Mouse (Mus musculus) forebrain, embryonic 16.5 days (tissue): ENCODE data around the gene Ccnl1. TPM values are rescaled to one million over a fixed set of nuclear protein-coding genes. Genes with fewer than 3 reads are reported as not detected.

Source experiments
- ATAC-seq: fragments of 200-750 bp; cut with Nextera tagmentation; 2 replicates; pipeline ENCODE4 v1.8.0; 2017; ENCODE audit warnings: mild to moderate bottlenecking, moderate library complexity
- H3K27ac ChIP-seq: fragments of 300-500 bp; sonication (generic); 2 replicates; pipeline ENCODE4 v1.5.1; 2014; ENCODE audit warnings: low read length, control low read depth
- H3K27me3 ChIP-seq: fragments of 300-500 bp; sonication (generic); replicated peaks from 2 replicates; pipeline ENCODE4 v1.6.1; 2014; ENCODE audit warnings: low read length; ENCODE audit not compliant: control insufficient read depth, insufficient read depth
- H3K36me3 ChIP-seq: fragments of 300-500 bp; sonication (generic); 2 replicates; pipeline ENCODE4 v1.6.1; 2014; ENCODE audit not compliant: control insufficient read depth, insufficient read depth
- H3K4me1 ChIP-seq: fragments of 300-500 bp; sonication (generic); replicated peaks from 2 replicates; pipeline ENCODE4 v1.6.1; 2014; ENCODE audit warnings: low read length; ENCODE audit not compliant: control insufficient read depth, insufficient read depth
- H3K4me2 ChIP-seq: fragments of 300-500 bp; sonication (generic); 2 replicates; pipeline ENCODE4 v1.6.1; 2014; ENCODE audit warnings: mild to moderate bottlenecking, low read length, control low read depth
- H3K4me3 ChIP-seq: fragments of 300-500 bp; sonication (generic); replicated peaks from 2 replicates; pipeline ENCODE4 v1.5.1; 2014; ENCODE audit warnings: mild to moderate bottlenecking, low read length, control low read depth
- H3K9ac ChIP-seq: fragments of 300-500 bp; sonication (generic); replicated peaks from 2 replicates; pipeline ENCODE4 v1.6.1; 2014; ENCODE audit warnings: low read depth, low read length, control low read depth
- H3K9me3 ChIP-seq: fragments of 300-500 bp; sonication (generic); 2 replicates; pipeline ENCODE4 v1.6.1; 2016; ENCODE audit warnings: low read length; ENCODE audit not compliant: control insufficient read depth
- WGBS: fragments of 180-500 bp; shearing (Covaris S2); extraction: QIAGEN DNeasy Blood & Tissue Kit; methylation state at CpG from one replicate; pipeline ENCODE4 v1.1.7; 2014; 5-methylcytosine and 5-hydroxymethylcytosine counted together
- polyA plus RNA-seq: library from polyadenylated mRNA; unstranded; fragments of >200 nt; fragmentation: Nextera tagmentation; extraction: Ambion mirVana; gene quantifications from 2 replicates; pipeline ENCODE4 v1.2.1, GENCODE M21; 2015

Ccnl1 gene
- polyA plus RNA-seq, 1 experiment from 2014 or later = 78.0 TPM

- Histone ChIP-seq H3K36me3 (no peaks in the 10 kb centered on the region), H3K9ac (no peak overlapping the region), H3K27me3 (no peaks in the 10 kb centered on the region), H3K4me3 (no peak overlapping the region), H3K9me3 (no peaks in the 10 kb centered on the region), H3K4me2 (no peak overlapping the region), H3K4me1 (no peaks in the 10 kb centered on the region), H3K27ac (no peak overlapping the region)
- WGBS = 98% methylated on average over 2 of the region's 2 CpGs
- no peak for ATAC-seq
Measured at GRCm38 (mm10) chr3:65919016-65919415, 39.0 kb downstream of the Ccnl1 start.

- Histone ChIP-seq H3K4me1 (no peaks in the 10 kb centered on the region), H3K4me2 (no peak overlapping the region), H3K9me3 (no peaks in the 10 kb centered on the region), H3K4me3 (no peak overlapping the region), H3K27me3 (no peaks in the 10 kb centered on the region), H3K36me3 (no peaks in the 10 kb centered on the region), H3K27ac (no peak overlapping the region), H3K9ac (no peak overlapping the region)
- 71% methylated on average over 4 of the region's 4 CpGs for WGBS
- no peak for ATAC-seq
Measured at GRCm38 (mm10) chr3:65912928-65913327, 45.1 kb downstream of the Ccnl1 start.

DNA sequence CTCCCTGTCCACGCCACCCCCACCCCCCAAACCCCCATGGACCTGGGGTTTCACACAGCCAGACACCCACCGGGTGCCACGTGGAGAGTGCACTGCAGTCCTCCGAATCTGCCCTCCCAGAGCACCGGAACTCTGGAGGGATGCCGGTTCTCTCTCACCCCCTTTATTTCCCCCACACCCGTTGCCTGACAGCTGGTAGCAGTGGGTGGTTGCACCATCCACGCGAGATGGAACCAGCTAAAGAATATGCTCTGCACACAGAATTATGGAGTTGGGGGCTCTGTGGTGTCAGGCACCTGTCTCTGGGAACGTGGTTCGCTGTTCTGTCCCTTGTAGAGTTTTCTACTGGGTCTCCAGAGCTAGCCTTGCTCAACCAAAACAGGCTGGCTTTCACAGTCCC lies 45.8 kb downstream of the Ccnl1 start:
- H3K4me2 ChIP-seq = no peak overlapping the region
- WGBS = 75% methylated on average over 11 of the region's 11 CpGs
- no peak for ATAC-seq

GRCm38 (mm10) chr3:65911265-65911664 lies 46.8 kb downstream of the Ccnl1 start:
- no peak overlapping the region for H3K4me2 ChIP-seq
- ATAC-seq = no peak
- no peak overlapping the region for H3K4me3 ChIP-seq
- H3K9me3 ChIP-seq = no peaks in the 10 kb centered on the region
- no peaks in the 10 kb centered on the region for H3K36me3 ChIP-seq
- 85% methylated on average over 3 of the region's 3 CpGs for WGBS
- no peak overlapping the region for H3K9ac ChIP-seq
- no peak overlapping the region for H3K27ac ChIP-seq
- no peaks in the 10 kb centered on the region for H3K27me3 ChIP-seq
- no peaks in the 10 kb centered on the region for H3K4me1 ChIP-seq

More for the DNA sequence above, 45.8 kb downstream of the Ccnl1 start:
- no peaks in the 10 kb centered on the region for H3K9me3 ChIP-seq
- no peaks in the 10 kb centered on the region for H3K27me3 ChIP-seq
- H3K9ac ChIP-seq = no peak overlapping the region
- H3K27ac ChIP-seq = no peak overlapping the region
- H3K4me3 ChIP-seq = no peak overlapping the region
- H3K36me3 ChIP-seq = no peaks in the 10 kb centered on the region
- no peaks in the 10 kb centered on the region for H3K4me1 ChIP-seq

DNA sequence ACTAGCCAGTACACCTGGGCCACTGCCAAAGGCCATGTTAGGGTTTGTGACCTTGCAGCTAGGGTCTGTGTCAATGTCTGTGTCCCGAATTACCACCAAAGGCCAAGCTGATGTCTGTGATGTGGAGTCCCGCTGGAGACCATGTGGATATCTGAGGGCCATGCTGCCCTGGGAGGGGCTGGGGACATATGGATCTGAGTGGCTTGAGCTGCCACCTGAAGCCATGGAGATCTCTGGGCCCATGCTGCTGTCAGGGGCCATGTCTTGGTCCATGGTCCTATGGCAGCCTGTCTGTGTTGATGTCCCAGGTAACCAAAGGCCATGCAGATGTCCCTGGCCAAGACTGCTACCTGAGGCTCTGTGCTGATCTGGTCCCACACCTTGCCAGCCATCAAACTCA lies 48.6 kb downstream of the Ccnl1 start:
- no peak for ATAC-seq

GRCm38 (mm10) chr3:65907536-65907935 lies 50.5 kb downstream of the Ccnl1 start:
- Histone ChIP-seq H3K4me3 (no peak overlapping the region), H3K36me3 (no peaks in the 10 kb centered on the region), H3K4me2 (no peak overlapping the region), H3K27ac (no peak overlapping the region), H3K4me1 (no peaks in the 10 kb centered on the region), H3K9me3 (no peaks in the 10 kb centered on the region), H3K27me3 (no peaks in the 10 kb centered on the region), H3K9ac (no peak overlapping the region)
- WGBS = 96% methylated on average over 4 of the region's 4 CpGs
- no peak for ATAC-seq

More for the DNA sequence above, 48.6 kb downstream of the Ccnl1 start:
- no peaks in the 10 kb centered on the region for H3K9me3 ChIP-seq
- no peaks in the 10 kb centered on the region for H3K4me1 ChIP-seq
- no peak overlapping the region for H3K4me2 ChIP-seq
- no peaks in the 10 kb centered on the region for H3K27me3 ChIP-seq
- no peak overlapping the region for H3K4me3 ChIP-seq
- WGBS = 78% methylated on average over 2 of the region's 2 CpGs
- H3K27ac ChIP-seq = no peak overlapping the region
- H3K9ac ChIP-seq = no peak overlapping the region
- no peaks in the 10 kb centered on the region for H3K36me3 ChIP-seq

DNA sequence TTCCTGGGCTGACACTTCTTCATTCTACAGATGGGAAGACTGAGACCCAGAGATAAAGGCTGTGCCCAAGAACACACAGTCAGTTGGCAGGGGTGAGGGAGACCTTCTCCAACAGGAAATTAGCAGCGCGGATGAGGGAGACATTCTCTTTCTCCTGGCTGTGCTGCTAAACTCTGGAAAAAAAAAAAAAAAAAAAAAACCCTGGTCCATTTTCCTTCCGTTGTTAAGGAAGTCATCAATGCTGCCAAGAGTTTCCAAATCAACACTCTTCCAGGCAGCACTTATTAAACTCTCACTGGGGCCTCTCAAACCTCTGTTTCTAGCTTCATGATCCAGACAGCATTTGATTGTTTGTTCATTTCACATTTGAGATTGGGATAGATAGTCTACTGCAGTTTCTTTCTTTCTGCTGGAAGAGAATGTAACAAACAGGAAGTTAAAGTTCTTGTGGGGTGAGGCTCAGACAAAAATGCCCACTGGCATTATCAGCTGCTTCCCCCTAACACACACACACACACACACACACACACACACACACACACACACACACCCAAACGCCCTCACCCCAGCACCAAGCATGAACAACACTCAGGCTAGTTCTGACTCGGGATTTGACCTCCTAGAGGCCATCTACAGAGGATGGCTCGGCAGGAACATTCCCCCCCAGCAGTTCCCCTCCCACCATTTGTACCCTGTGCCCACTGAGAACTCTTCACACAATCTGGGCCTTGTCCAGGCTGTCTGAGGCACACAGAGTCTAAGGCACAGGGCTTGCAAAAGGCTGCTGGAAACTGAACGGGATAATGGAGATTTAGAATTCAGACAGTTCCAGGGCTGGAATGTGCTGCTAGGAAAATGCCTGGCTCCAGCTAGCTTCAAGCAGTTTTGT lies 52.5 kb downstream of the Ccnl1 start:
- H3K9ac ChIP-seq = no peak overlapping the region
- H3K9me3 ChIP-seq = no peaks in the 10 kb centered on the region
- no peaks in the 10 kb centered on the region for H3K27me3 ChIP-seq
- no peaks in the 10 kb centered on the region for H3K4me1 ChIP-seq
- 45% methylated on average over 7 of the region's 7 CpGs for WGBS
- H3K4me2 ChIP-seq = no peak overlapping the region
- no peak overlapping the region for H3K4me3 ChIP-seq
- no peaks in the 10 kb centered on the region for H3K36me3 ChIP-seq
- 0 out of 2 replicates have a peak, but pooled peaks have one; percentile 54 for ATAC-seq
- H3K27ac ChIP-seq = no peak overlapping the region

DNA sequence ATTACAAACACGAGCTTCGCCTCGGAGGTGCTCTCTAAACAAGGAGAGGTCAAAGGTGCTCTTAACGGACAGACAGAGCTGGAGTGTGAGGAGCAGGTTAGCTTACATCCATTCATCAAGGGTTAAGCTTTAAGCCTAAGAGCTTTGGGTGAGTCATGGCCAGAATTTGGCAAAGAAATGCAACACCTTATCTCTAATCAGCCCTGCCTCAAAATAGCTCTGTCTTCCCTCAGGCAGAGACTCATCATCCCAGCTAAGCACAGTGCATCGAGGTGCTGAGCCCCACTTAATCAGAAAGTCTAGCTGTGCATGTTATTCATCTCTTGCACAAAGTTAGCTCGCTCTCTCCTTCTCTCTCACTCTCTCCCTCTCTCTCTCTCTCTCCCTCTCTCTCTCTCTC lies 53.3 kb downstream of the Ccnl1 start:
- Histone ChIP-seq H3K27me3 (no peaks in the 10 kb centered on the region), H3K36me3 (no peaks in the 10 kb centered on the region), H3K4me2 (no peak overlapping the region), H3K4me3 (no peak overlapping the region), H3K27ac (no peak overlapping the region), H3K4me1 (no peaks in the 10 kb centered on the region), H3K9me3 (no peaks in the 10 kb centered on the region), H3K9ac (no peak overlapping the region)
- no peak for ATAC-seq
- WGBS = 30% methylated on average over 6 of the region's 6 CpGs

DNA sequence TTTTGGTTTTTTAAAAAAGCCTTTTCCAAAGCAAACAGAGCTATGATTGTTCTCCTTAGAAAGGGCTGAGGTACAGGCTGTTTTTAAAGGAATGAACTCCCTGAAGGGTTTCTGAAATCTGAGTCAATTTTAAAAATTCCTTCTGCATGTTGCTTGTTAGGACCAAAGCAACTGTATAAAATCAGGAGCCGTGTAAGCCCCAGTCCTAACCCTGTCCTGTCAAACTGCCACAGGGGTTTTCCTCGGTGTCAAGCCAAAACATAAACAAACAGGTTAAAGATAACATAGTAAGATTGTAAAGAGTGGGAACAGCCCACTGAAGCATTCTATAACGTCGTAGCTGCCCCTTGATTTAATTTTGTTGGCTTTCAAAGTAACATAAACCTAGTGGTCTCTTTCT lies 53.9 kb downstream of the Ccnl1 start:
- Histone ChIP-seq H3K36me3 (no peaks in the 10 kb centered on the region), H3K4me3 (no peak overlapping the region), H3K9ac (no peak overlapping the region), H3K27ac (no peak overlapping the region), H3K9me3 (no peaks in the 10 kb centered on the region), H3K4me1 (no peaks in the 10 kb centered on the region), H3K4me2 (no peak overlapping the region), H3K27me3 (no peaks in the 10 kb centered on the region)
- WGBS = 48% methylated on average over 4 of the region's 4 CpGs
- ATAC-seq = no peak
